ENCODE assay signal across 8 mouse cellular contexts in the genomic region with DNA sequence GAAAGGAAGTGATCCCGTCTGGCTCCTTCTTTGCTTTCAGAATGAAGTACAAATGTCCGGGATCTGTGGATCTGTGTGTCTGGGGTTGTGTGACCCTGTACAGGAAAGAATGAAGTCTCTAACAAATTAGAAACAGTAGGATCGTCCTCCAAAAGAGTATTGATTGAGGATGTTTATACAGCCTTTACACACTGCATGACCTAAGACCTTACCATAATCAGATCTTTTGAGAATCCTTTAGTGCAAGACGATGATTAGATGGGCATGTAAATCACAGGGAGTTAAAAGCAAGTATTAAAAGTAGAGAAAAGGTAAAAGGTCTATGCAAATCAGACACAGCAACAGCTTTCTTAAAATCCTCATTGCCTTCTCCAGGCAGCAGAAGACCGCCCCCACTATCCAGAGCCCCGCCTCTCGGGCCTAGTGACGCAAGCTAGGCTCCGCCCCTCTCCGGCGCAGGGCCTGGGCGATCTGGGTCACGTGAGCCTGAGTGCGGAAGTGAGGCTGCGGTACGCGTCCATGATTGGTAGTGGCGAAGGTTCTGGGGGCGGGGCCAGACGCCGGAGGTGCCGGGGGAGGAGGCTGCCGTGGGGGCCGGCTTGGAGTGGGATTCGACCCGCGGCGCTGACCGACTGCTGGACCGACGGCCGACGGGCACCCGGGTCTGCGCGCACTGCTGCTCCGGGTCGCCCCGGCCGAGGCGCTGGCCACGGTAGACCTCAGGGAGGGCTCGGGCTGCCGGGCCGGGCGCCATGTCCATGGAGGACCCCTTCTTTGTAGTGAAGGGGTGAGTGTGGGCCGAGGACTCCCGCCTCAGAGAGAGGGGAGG. TPM values are rescaled to one million over a fixed set of nuclear protein-coding genes. Genes with fewer than 3 reads are reported as not detected.
DNase-seq lines count a peak whose midpoint lies in the region; ATAC-seq lines count a peak whose summit lies in the region.

A gene (plus strand): TSS at position 575 of the 829 bp plus-strand sequence.

- peak; percentile 99 for DNase-seq in ZHBTc4 (ENCODE audit: low read depth, low spot score)
- peak; percentile 95 to 97 for DNase-seq in gastrocnemius, adult 8-10 months (ENCODE audit: low spot score in 2 of 2)
- peak; percentile 92 for DNase-seq in hindlimb bud, embryonic 11.5 days (ENCODE audit: extremely low spot score, low read depth, low spot score)
- DNase-seq in left cerebral cortex, adult 8-10 months (ENCODE audit: low spot score in 2 of 2): peak; percentile 92 to 96
- DNase-seq in right cerebral cortex, postnatal 10 days (ENCODE audit: low spot score in 2 of 2): peak; percentile 98 to 99
- peak; percentile 97 for DNase-seq in urinary bladder, postnatal 25 days (ENCODE audit: low spot score)

- no peaks in the 10 kb centered on the region for H3K36me3 ChIP-seq in megakaryocyte, embryonic 14.5 days (replicated peaks; ENCODE audit: low read length)

- no peaks in the 10 kb centered on the region for H3K9me3 ChIP-seq in megakaryocyte, embryonic 14.5 days

- H3K27me3 ChIP-seq in megakaryocyte, embryonic 14.5 days (replicated peaks): no peaks in the 10 kb centered on the region

- ATAC-seq in common myeloid progenitor, adult 5-6 weeks (replicated peaks; ENCODE audit: low read depth, poor library complexity, severe bottlenecking): peak; percentile 99

- peak within 1 kb of the TSS; percentile 99 for H3K4me3 ChIP-seq in megakaryocyte, embryonic 14.5 days (replicated peaks)

- peaks cover 33% of the 10 kb centered on the region for H3K4me1 ChIP-seq in megakaryocyte, embryonic 14.5 days

RNA-seq across cellular contexts. Expression of the gene that starts here (rescaled TPM):
- 24.5 and 32.6 TPM in 2 replicates for total RNA-seq in common myeloid progenitor, adult 5-6 weeks (2017)
- total RNA-seq in gastrocnemius, adult 8-10 months (2022): 10 to 100 TPM; 12.1 to 14.6 (median 13.0) TPM
- 100 to 1,000 TPM; 117 to 129 (median 119) TPM for total RNA-seq in left cerebral cortex, adult 8-10 months (2022)
- polyA plus RNA-seq in megakaryocyte, embryonic 14.5 days (2012; ENCODE audit: insufficient read depth, low replicate concordance): 110 and 143 TPM in 2 replicates

Comparison
In these comparisons a context has a peak if more than half of its experiments do, and no peak if none do; other contexts are left out.
1. Peak in every context shown above with its lines: DNase-seq, ATAC-seq and H3K4me3 ChIP-seq.